Mouse (Mus musculus): ENCODE results near the gene Serpina3b.

DNA sequence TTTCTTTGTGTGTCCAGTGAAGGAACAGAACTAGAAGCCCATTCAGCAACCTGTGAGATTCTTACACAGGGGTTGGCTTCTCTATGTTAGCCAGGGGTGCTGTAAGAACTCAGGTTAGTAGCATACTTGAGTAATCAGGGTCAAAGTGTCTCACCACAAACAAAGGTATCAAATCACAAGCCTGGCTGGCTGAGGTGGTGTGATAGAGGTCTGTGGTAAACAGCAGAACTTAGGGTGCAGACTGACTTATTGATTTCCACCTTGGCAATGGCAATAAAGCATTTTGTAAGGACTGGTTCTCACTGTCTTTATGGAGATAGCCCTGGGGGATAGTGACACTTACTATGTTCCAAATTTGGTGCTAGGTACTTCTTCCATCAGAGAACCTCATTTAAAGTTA, 21.9 kb upstream of the Serpina3b start:
- TF ChIP-seq CTCF (IDR thresholded peaks at IDR 0.05; ENCODE audit: extremely low read depth, insufficient read length, insufficient replicate concordance, low read depth, low read length): no peak
- TF ChIP-seq POLR2A (IDR thresholded peaks at IDR 0.05; ENCODE audit: low read depth, low read length): no peak
